Mouse (Mus musculus) olfactory bulb, adult 2 months (tissue): ENCODE results near the gene Cnst. TPM values are rescaled to one million over a fixed set of nuclear protein-coding genes. Genes with fewer than 3 reads are reported as not detected.
A peak's percentile ranks its signal among the peaks of the same experiment; 100 is the strongest.

ENCODE experiments used
- H3K27ac ChIP-seq: fragments of 200-500 bp; 2 replicates; pipeline ENCODE4 v1.5.1; 2012; ENCODE audit warnings: low read depth, low read length; ENCODE audit not compliant: insufficient read depth
- H3K4me1 ChIP-seq: fragments of 200-500 bp; 2 replicates; pipeline ENCODE4 v1.6.1; 2012; ENCODE audit warnings: low read length; ENCODE audit not compliant: control insufficient read depth, insufficient read depth
- H3K4me3 ChIP-seq: fragments of 200-500 bp; 2 replicates; pipeline ENCODE4 v1.5.1; 2012; ENCODE audit warnings: mild to moderate bottlenecking, low read depth, low read length, moderate library complexity; ENCODE audit not compliant: insufficient read depth
- CTCF ChIP-seq: fragments of 200-500 bp; IDR thresholded peaks from 2 replicates; pipeline ENCODE4 v1.5.1; 2012; ENCODE audit warnings: low read depth, mild to moderate bottlenecking, low read length, moderate library complexity; ENCODE audit not compliant: insufficient read depth
- POLR2A ChIP-seq: fragments of 200-500 bp; IDR thresholded peaks from 2 replicates; pipeline ENCODE4 v1.6.1; 2012; ENCODE audit warnings: mild to moderate bottlenecking, low read depth, low read length, moderate library complexity; ENCODE audit not compliant: insufficient read depth
- WGBS: fragments of 180-500 bp; shearing (Covaris S2); methylation state at CpG from one replicate; pipeline ENCODE4 v1.1.7; 2018; 5-methylcytosine and 5-hydroxymethylcytosine counted together
- polyA plus RNA-seq: library from polyadenylated mRNA; stranded (reverse); fragments of >200 nt; gene quantifications from 2 replicates; pipeline ENCODE4 v1.2.4, GENCODE M21; 2012; ENCODE audit warnings: low replicate concordance; ENCODE audit not compliant: missing spikeins, insufficient read depth, insufficient read length

The Cnst gene
- polyA plus RNA-seq, 1 experiment = not detected

DNA sequence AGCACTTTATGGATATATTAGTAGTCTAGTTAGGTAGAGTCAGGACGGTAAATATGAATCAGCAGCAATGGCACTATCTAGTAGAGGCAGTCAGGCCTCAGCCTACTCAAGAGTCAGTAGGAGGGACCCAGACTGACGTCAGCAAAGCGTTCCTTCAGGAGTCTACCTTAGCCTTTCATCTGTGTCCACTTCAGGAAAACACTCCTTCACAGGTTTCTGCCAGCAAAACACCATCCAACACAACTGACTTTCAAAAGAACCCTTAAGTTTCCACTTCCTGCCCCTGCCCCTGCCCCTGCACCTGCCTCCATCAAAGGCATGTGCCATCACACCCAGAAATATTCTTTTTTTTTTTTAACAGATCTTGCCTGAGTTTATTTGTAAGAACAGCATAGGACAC is 26.3 kb upstream of the Cnst start:
- no peak overlapping the region for H3K27ac ChIP-seq

DNA sequence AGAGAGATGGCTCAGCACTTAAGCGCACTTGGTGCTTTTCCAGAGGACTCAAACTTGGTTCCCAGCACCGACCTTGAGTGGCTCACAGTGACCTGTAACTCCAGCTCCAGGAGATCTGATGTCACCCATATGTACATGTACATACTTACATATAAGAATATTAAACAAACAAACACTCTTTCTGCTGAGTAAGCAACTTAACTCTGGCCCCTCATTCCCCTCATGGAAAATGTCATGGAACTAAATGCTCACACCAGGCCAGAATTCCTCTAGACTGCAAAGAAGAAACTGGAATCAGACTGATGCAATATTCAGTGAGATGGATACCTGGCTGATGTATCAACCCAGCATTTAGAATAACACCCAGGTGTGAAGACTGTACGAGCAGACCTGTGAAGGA is 7.1 kb upstream of the Cnst start:
- TF ChIP-seq POLR2A (no peak), CTCF (no peak)
- 95% methylated on average over 3 of the region's 3 CpGs for WGBS

More for the DNA sequence above, 26.3 kb upstream of the Cnst start:
- WGBS = 85% methylated on average over 3 of the region's 3 CpGs
- Histone ChIP-seq H3K4me3 (no peak overlapping the region), H3K4me1 (peaks cover 3% of the 10 kb centered on the region; the same call in 1 of the 2 replicates)
- TF ChIP-seq POLR2A (no peak), CTCF (no peak)

DNA sequence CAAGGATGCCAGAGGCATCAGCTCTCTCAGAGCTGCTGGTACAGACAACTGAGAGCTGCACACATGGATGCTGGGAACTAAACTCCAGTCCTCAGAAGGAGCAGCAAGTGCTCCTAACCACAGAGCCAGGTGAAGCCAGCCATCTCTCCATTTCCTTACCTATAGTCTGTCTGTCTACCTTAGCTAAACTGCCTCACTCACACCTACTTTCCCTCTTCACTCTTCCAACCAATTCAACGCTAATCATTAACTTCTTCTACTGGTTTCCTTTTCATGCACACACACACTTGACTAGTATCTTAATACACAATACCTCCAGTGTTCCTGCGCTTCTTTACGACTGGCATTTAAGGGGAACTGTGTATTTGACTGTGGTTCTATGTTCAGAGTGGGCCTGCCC is 6.3 kb upstream of the Cnst start:
- peaks cover 3% of the 10 kb centered on the region; the same call in 1 of the 2 replicates for H3K4me1 ChIP-seq
- no peak overlapping the region for H3K27ac ChIP-seq
- H3K4me3 ChIP-seq = no peak overlapping the region
- TF ChIP-seq POLR2A = no peak
- 85% methylated on average over 3 of the region's 3 CpGs for WGBS

More for the DNA sequence above, 7.1 kb upstream of the Cnst start:
- no peak overlapping the region for H3K4me3 ChIP-seq
- H3K4me1 ChIP-seq = no peaks in the 10 kb centered on the region
- H3K27ac ChIP-seq = no peak overlapping the region

DNA sequence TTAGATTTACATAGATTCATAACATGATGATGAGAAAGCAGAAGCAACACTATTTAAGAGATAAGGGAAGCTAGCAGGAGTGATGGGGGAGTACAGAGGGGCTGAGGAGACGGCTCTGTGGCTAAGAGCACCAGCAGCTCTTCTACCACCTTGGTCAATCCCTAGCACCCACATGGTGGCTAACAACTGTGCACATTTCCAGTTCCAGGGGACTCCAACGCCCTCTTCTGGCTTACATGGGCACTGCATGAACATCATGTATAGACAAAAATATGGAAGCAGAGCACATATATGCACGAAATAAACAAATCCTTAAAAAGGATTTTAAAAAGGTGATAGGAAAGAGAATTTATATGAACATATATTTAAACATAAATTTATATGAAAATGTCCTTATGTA is 4.7 kb upstream of the Cnst start:
- Histone ChIP-seq H3K4me3 (no peak overlapping the region), H3K4me1 (peaks cover 5% of the 10 kb centered on the region; the same call in 1 of the 2 replicates), H3K27ac (no peak overlapping the region)
- WGBS = 60% methylated on average over 3 of the region's 3 CpGs
- no peak for TF ChIP-seq CTCF
- TF ChIP-seq POLR2A = no peak

DNA sequence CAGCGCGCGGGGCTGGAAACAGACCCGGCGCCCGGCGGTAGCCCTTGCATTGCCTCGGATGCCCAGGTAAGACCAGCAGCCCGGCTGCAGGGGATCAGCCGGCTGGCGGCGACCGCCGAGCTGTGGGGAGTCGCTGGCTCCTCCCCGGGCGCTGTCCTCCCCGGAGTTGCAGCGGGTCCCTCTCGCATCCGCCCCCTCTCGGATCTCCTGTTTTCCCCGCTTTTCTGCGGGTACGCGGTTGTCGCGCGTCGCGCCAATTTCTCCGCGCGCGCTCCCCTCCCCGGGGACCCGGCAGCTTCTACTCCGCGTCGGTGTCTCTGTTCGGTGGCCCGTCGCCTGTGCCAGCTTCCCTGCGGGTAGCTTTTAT is 364 bp downstream of the Cnst start:
- TF ChIP-seq POLR2A (no peak), CTCF (no peak)

DNA sequence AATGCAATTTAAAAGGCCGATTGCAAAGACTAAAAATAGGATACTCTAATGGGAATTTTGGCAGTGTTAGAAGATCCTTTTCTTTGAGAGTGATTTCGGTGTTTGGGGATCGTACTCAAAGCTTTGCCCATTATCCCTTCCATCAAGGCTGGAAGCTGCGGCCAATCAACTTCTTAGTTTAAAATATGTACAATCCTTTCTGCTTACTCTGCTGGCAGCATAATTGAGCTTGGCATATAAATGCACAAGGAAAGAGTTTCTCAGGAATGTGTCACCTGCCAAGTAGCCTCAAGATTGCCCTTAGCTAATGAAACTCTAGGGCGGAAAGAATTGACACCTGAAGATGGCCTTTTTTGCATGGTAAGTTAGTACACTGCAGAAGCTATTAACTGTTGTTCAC is 1.0 kb downstream of the Cnst start:
- Histone ChIP-seq H3K27ac (no peak overlapping the region), H3K4me3 (no peak overlapping the region), H3K4me1 (peaks cover 10% of the 10 kb centered on the region; the same call in 1 of the 2 replicates)
- no peak for TF ChIP-seq POLR2A
- no peak for TF ChIP-seq CTCF
- 8% methylated on average over 5 of the region's 5 CpGs for WGBS

More for the DNA sequence above, 364 bp downstream of the Cnst start:
- peak overlapping the region; percentile 77 for H3K4me3 ChIP-seq
- H3K4me1 ChIP-seq = peaks cover 10% of the 10 kb centered on the region; the same call in 1 of the 2 replicates
- under 1% methylated on average over 44 of the region's 44 CpGs for WGBS
- peak overlapping the region; percentile 58 for H3K27ac ChIP-seq

DNA sequence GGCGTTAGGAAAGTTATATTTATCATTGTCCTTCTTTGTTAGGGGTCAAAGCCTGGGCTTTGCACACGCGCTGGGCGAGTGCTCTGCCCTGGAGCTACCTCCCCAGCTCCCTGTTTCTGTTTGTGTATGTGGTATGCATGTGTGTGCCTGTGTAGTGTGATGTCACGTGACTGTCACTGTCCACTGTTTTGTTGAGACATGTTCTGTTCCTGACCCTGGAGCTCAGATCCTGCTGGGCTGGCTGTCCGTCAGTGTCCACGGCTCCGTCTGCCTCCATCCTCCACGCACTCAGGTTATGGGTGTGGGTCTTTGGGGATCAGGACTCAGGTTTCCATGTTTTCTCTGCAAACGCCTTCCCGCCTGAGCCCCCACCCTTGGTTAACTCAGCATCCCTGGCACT is 2.0 kb downstream of the Cnst start:
- 85% methylated on average over 11 of the region's 11 CpGs for WGBS
- no peak overlapping the region for H3K27ac ChIP-seq
- TF ChIP-seq CTCF (no peak), POLR2A (no peak)
- peaks cover 13% of the 10 kb centered on the region for H3K4me1 ChIP-seq
- no peak overlapping the region for H3K4me3 ChIP-seq

DNA sequence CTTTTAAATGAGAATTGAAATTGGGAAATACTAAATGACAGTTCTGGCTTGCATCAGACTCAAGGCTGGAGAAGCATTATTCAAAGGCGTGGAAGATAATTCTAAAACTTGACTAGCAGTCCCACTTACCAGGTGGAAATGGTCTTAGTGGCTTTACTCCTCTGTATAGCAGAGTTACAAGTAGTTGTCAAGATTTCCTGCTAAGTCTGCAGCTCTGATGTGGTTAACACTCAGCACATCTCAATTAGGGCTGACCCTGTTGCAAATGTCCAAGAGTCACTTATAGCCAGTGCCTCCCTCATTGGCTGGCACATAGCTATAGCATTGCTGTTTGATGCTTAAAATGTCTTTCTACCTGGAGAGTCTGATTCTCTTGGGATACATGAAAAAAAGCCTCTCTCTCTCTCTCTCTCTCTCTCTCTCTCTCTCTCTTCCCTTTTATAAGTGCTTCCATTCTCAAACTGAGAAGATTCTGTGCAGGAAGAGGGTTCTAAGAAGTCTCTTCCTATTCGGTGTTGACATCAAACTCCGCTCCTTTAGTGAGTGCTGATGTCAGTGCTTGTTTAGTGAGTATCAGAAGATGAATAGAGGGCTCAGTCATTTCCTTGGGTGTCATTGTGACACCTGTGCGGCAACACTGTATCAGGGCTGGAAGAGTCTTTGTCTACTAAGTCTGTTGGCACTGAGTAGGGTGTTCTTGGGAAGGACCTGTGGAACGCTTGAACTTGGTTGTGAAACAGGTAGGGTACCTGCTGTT is 3.0 kb downstream of the Cnst start:
- Histone ChIP-seq H3K4me1 (peaks cover 12% of the 10 kb centered on the region), H3K27ac (no peak overlapping the region), H3K4me3 (no peak overlapping the region)
- no peak for TF ChIP-seq POLR2A
- TF ChIP-seq CTCF = no peak
- 93% methylated on average over 5 of the region's 5 CpGs for WGBS

DNA sequence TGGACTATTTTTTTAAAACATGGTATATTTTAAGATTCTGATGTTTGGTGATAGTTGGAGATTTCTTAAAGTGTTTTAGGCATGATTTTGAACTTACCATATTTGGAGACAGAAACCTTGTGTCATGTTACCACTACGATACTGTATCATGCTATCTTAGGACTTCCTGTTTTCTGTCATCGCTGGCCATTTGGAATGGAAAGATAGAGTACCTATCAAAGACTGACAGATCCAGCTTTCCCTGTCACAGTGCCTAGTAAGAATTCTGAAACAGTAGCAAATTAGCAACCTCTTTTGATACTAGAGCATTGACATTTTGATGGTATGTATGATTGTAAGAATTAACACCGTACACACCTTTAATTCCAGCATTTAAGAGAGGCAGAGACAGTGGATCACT is 5.2 kb downstream of the Cnst start:
- no peak overlapping the region for H3K27ac ChIP-seq
- WGBS = 96% methylated on average over 3 of the region's 3 CpGs
- TF ChIP-seq POLR2A (no peak), CTCF (no peak)
- no peak overlapping the region for H3K4me3 ChIP-seq
- peaks cover 8% of the 10 kb centered on the region for H3K4me1 ChIP-seq
